Mouse (Mus musculus) layer of hippocampus, postnatal 25 days (tissue): ENCODE results near the gene Ogfod2. TPM values are rescaled to one million over a fixed set of nuclear protein-coding genes. Genes with fewer than 3 reads are reported as not detected.
A peak's percentile ranks its signal among the peaks of the same experiment; 100 is the strongest.

Experiments
- DNase-seq, 2 experiments: peaks; one replicate each; pipeline ENCODE4 v3.0.0; 2022; ENCODE audit warnings: mixed read lengths in 2 of 2, low spot score in 1 of 2; ENCODE audit errors: extremely low spot score in 1 of 2
- total RNA-seq, 2 experiments: library from RNA; stranded (reverse); gene quantifications; 2 replicates each; pipeline ENCODE4 v1.2.3; 2021

Ogfod2 gene
- total RNA-seq, 2 experiments from 2014 or later, result 33.9 to 35.0 TPM

DNA sequence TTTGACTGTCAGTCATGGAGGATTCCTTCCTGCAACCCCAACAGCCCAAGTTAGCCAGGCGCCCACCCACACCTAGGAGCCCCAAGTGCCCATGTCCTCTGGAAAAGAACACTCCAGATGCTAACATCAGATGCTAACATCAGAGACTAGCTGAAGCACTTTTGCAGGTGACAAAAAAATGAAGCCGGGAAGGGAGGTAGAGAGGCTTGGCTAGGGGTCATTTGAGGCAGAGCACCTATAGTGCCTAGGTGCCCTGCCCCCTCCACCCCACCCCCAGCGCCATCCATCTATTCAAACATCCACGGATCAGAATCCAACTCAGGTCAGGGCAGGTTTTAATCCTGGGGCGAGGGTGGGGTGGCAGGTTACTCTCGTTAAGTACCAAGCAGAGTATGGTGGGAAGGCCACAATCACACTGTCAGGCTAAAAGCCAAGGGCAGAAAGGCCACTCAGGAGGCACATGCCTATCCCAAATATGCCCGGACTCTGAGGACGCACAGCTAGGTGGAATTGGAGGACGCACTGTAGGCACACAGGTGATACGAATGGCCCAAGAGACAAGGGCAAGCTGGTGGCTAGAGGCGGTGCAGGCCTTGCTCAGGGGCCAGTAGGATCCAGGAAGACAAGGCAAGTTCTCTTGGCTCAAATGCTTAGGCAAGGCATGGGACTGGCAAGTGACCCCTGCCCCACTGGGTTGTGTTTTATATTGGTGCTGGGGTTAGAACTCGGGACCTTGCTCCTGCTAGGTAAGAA, 18.1 kb upstream of the Ogfod2 start:
- DNase-seq, result no peak

DNA sequence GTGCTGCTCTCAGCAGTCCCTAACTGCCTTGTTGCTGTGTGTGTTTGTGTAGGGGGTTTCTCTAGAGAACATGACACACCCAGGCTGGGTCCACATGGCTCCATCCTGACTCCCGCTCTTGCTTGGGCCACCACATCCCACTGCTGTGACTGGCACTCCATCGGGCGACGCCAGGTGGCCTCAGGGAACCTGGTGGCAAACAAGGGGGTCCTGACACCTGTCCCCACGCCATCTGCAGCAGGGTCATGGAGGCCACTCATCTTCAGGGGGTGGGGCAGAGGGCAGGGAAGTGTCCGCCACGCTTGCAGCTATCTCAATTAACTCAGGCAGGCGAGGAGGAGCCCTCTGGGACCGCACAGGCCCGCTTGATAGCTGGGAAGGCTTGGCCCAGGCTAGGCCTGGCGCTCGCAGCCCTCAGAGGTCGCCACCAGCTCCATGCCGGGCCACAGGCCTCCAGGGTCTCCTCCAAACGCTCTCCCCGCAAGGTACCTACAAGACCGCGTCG, 17.0 kb upstream of the Ogfod2 start:
- no peak for DNase-seq

GRCm38 (mm10) chr5:124095596-124096232, 16.4 kb upstream of the Ogfod2 start, which contains the start of gene Abcb9:
Abcb9 (minus strand) TSS chr5:124095798.
- peak; percentile 85 to 86 for DNase-seq

- DNase-seq, result no peak
These were observed 13.2 kb upstream of the Ogfod2 start for GRCm38 (mm10) chr5:124098923-124099322.

DNA sequence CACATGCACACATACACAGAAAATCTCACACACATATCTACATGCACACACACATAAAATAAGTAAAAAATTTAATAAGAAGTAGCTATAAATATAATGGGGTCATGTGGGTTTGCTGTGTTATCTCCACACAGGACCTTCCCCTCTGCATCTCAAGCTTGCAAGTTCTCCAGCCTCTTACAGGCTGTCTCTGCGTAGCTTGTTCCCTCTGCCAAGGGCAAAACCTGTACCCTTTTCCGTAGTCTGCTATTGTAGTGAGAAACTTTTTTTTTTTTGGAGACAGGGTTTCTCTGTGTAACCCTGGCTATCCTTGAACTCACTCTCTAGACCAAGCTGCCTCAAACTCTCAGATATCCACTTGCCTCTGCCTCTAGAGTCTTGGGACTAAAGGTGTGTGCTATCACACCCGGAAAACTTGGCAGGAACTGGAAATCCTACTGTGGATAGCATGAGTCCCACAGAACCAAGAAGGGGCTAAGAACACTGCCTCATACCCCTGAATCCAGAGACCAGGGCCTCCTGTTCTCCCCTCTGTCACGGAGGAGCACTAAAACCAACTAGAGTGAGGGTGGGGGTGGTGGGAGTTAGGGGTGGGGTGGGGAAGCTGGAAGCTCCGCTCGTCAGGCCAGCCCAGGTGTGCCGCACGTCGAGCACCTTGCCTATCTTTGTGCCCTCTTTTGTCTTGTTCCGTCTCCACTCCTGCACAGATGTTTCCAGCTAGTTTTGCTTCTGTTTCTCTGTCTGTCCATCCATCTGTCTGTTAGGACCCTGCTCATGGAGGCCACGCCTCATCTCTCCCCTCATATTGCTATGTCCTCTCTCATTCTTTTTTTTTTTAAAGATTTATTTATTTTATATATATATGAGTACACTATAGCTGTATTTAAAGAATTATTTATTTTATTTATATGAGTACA, 11.7 kb upstream of the Ogfod2 start:
- no peak for DNase-seq

DNA sequence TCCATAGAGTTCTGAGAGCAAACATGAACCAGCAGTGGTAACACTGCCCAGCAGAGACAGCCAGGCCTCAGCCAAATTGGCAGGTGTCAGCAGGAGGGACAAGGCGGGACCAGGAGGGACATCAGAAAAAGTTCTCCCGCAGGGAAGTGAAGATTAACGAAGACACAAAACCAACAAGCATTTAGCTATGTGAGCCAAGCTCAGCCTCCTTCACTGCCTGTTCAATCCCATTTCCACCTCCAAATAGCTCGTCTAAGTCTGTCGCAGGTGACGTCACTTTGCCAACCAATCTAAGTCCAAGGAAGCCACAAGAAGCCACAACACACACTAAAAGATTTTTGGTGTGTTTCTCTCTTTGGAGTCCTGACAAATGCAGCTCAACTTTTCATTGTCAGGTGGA, 9.8 kb upstream of the Ogfod2 start:
- no peak for DNase-seq

- no peak for DNase-seq
These were observed 9.1 kb upstream of the Ogfod2 start for GRCm38 (mm10) chr5:124103020-124103419.

GRCm38 (mm10) chr5:124103552-124103951, 8.5 kb upstream of the Ogfod2 start:
- no peak for DNase-seq

DNA sequence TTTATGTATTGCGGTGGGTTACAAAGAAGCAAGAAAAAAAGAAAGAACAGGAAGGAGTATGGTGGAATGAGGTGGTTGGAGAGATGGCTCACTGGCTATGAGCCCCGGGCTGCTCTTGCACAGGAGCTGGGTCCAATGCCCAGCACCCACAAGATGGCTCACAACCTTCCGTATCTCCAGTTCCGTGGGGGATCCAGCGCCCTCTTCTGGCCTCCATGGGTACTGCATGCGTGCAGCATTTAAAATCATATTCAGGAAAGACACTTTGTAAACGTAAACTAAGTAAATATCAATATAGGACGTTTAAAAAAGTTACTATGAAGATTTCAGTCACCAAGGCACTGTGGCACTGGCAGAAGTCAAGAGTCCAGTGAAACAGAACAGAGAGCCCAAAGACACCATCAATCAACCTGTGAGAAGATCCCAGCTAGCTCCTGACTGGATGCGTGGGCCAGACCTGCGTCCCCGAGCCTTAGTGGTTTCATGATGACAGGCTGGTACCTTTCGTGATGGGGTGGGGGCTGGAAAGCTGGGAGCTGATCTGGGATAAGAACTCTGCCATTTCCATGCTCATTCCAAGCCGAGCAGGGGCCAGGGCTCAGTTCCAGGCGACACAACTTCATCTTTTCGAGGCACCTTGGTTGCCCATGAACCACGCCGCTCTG, 888 bp upstream of the Ogfod2 start:
- no peak for DNase-seq

DNA sequence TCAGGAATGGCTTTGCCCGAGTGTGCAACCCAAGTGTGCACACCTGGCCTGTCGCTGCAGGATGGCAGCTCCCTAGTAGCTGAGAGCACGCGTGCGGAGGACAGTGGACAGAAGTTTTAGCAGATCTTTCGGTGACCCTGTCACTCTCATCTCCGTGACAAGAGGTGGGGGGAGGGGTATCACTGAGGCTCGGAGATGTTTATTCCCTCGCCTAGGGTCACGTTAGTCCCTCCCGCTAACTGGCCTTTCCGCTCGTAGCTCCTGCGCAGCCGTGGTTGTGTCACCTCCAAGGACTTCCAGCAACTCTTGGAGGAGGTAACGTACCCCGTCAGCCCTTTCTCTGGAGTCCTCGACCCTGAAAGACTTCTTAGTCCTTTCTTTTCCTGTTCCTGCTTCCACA, 434 bp downstream of the Ogfod2 start:
- DNase-seq, result no peak

DNA sequence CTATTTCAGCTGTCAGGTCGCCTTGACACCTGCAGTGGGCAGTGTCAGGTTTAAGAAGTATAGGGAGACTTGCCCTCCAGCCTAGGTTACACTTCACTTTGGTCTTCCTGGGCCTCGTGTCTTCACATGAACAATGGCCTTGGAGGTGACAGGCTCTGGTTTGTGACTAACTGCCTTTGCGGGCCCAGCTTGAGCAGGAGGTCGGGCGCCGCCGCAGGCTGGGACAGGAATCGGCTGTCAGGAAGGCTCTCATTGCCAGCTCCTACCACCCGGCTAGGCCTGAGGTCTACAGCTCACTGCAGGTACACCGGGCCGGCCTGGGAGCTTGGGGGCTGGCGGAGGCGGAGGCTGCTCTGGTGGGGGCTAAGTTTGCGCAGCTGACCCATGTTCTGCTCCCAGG, 933 bp downstream of the Ogfod2 start:
- no peak for DNase-seq

DNA sequence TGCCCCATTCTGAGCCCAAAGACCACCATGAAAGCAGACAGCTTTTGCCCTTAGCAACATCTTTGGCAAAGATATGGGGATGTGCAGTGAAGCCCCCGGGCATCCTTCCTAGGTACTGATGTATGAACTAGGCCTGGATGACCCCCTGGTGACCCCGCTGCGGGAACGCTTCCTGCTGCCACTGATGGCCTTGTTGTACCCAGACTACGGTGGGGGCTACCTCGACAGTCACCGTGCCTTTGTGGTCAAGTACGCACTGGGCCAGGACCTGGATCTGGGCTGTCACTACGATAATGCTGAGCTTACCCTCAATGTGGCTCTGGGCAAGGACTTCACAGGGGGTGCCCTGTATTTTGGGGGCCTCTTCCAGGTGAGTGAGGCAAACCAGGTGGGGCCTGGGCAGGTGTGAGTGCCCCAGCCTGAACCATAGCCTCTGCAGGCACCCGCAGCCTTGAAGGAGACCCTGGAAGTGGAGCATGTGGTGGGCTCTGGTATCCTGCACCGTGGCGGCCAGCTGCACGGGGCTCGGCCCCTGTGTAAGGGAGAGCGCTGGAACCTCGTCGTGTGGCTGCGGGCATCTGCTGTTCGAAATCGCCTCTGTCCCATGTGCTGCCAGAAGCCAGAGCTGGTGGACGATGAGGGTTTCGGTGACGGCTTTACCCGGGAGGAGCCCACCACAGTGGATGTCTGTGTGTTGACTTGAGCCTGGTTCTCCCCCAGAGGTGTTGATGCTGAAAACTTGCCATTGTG, 2.4 kb downstream of the Ogfod2 start:
- DNase-seq, result no peak

DNA sequence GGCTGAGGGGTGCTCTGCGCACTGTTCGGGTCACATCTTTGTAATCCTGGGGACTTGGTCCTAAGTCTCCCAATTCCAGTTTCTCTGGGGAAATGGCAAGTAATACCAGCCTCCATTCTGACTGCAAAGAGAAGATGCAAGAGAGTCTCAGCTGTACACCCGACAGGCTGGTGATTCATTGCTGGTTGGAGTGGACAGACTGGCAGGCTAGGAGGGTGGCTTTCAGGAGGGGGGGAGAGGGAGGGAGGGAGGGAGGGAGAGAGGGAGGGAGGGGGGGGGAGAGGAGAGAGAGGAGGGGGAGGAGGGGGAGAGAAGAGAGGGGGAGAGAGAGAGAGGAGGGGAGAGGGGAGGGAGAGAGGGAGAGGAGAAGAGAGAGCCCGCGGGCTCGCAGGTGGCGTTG, 3.4 kb downstream of the Ogfod2 start:
- no peak for DNase-seq

GRCm38 (mm10) chr5:124115990-124116845, 4.1 kb downstream of the Ogfod2 start, which contains the start of gene Arl6ip4:
Arl6ip4 (plus strand) TSS chr5:124116089.
- DNase-seq, result peak; percentile 80 to 86

DNA sequence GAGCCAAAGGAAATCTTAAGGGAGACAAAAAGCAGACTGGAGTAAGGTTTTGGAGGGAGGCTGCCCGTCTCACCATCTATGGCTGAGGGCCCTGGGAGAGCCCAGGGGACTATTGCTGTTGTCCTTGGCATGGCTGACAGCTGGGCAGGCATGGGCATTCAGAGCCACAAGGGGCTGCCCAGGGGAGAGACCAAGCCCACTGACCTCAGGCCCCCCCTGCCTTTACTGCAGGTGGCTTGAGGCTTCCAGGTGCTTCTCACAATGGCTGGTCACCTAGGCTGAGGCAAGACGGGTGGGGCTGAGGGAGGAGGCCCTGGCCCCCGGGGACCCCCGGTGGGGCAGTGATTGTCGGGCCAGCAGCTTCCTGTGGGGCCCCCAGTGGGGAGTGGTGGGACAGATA, 7.1 kb downstream of the Ogfod2 start:
- no peak for DNase-seq

DNA sequence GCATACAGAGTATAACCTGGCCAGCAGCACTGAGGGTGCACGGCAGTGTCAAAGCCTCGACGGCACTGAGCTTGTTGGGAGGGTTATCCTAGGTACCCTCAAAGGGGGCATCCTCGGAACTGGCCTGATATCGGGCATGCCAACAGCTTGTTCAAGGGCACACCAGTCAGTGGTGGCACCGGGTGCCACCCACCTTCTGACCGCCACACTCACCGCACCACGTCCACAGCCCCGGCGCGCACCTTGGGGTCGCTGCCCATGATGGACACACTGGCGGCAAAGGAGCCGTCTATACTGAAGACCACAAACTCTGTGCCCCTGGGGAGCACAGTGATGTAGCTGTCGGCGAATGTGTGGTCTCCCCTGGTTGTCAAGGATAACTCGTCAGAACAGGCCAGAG, 10.3 kb downstream of the Ogfod2 start:
- DNase-seq, result no peak

DNA sequence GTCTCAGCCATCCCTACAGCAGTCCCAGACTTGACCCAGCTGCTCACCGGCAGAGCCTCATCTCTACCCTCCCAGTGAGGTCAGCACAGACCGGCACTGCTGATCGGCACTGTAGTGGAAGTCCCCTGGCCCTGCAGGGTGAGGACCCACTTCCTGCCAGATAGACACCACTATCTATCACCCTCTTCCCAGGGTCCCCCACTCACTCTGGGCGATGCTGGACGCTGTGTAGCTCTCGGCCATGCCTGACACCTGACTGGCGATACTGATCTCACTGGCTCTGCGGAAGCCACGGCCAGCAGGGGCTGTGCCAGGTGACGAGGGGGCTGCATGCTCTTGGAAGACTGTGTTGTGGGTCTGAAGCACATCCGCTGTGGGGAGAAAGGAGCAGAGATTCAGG, 13.0 kb downstream of the Ogfod2 start:
- DNase-seq, result no peak

- no peak for DNase-seq
These were observed 22.2 kb downstream of the Ogfod2 start for GRCm38 (mm10) chr5:124134261-124134660.

DNA sequence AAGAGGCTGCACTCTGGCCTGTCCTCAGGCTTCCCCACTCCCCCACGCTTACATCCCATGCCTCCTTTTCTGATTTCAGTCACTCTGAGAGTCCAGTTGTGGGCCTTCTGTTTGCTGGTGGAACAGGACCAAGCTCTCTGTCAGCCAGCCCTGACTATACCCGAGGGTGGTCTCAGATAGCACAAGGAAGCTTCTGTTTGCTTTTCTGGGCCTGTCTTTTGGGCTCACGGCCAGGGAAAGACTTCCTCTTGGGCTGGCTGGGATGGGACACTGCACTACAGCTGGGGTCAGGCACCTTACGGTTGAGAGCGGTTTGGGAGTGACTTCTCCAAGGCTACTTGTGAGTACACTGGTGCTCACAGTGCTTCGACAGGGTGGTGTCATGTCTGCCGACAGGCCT, 26.0 kb downstream of the Ogfod2 start:
- no peak for DNase-seq
